Mouse (Mus musculus): ENCODE measurements around the gene Mrtfa. TPM values are rescaled to one million over a fixed set of nuclear protein-coding genes. Genes with fewer than 3 reads are reported as not detected.

Mrtfa gene
- polyA plus RNA-seq, 1 experiment from 2014 or later, result 21.8 TPM

DNA sequence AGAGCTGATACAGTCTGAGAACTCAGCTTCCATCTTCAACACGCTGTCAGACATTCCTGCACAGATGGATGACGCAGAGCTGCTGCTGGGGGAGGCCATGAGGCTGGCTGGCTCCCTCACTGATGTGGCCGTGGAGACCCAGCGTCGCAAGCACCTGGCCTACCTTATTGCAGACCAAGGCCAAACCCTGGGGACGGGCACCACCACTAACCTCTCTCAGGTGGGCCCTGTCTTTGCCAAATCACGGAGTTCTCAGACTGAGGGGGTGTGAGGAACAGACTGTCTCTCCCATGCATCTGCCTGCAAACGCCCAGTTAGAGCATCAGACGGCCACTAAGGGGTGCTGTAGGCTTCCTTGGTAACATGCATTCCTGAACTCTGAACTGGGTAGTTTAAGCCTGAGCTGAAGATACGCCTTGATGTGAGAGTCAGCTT, 181.9 kb downstream of the Mrtfa start:
- ATAC-seq (ENCODE audit: low FRiP score), result no peak

DNA sequence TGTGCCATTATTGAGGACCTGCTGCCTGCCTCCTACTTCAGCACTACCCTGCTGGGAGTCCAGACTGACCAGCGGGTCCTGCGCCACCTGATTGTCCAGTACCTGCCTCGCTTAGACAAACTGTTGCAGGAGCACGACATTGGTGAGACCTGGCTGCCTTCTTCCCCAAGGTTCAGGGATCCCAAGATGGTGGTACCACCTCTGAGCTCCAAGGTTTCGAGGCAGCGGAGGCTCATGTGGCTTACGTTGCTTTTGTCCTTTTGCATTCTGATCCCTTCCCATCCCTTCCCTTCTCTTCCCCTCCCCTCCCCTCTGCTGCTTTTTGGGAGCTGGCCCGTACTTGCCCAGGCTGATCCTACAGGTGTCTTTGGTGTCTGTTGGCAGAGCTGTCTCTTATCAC, 182.7 kb downstream of the Mrtfa start:
- H3K27ac ChIP-seq (ENCODE audit: low read depth, low read length), result no peak overlapping the region
- H3K4me2 ChIP-seq, result no peak overlapping the region
- H3K4me1 ChIP-seq (ENCODE audit: control insufficient read depth, insufficient read depth, low read length), result no peaks in the 10 kb centered on the region
- 87% methylated on average over 8 of the region's 8 CpGs for whole genome bisulfite sequencing
- H3K27me3 ChIP-seq (ENCODE audit: control insufficient read depth, insufficient read depth, low read length), result no peaks in the 10 kb centered on the region
- no peaks in the 10 kb centered on the region for H3K9me3 ChIP-seq (ENCODE audit: control insufficient read depth, low read length)
- ATAC-seq (ENCODE audit: low FRiP score) (no peak), DNase-seq (ENCODE audit: low spot score, missing footprints) (no peak)
- H3K9ac ChIP-seq (ENCODE audit: low read length), result no peak overlapping the region
- H3K36me3 ChIP-seq (ENCODE audit: control insufficient read depth, insufficient read depth, low read length), result peaks cover 2% of the 10 kb centered on the region; the same call in 1 of the 2 replicates
- no peak overlapping the region for H3K4me3 ChIP-seq (ENCODE audit: low read depth, low read length)

More for the DNA sequence above, 181.9 kb downstream of the Mrtfa start:
- H3K27me3 ChIP-seq (ENCODE audit: control insufficient read depth, insufficient read depth, low read length), result no peaks in the 10 kb centered on the region
- no peak overlapping the region for H3K27ac ChIP-seq (ENCODE audit: low read depth, low read length)
- no peak overlapping the region for H3K4me3 ChIP-seq (ENCODE audit: low read depth, low read length)
- H3K36me3 ChIP-seq (ENCODE audit: control insufficient read depth, insufficient read depth, low read length), result peaks cover 7% of the 10 kb centered on the region; the same call in 1 of the 2 replicates
- DNase-seq (ENCODE audit: low spot score, missing footprints), result no peak
- no peaks in the 10 kb centered on the region for H3K9me3 ChIP-seq (ENCODE audit: control insufficient read depth, low read length)
- H3K4me2 ChIP-seq, result no peak overlapping the region
- WGBS, result 61% methylated on average over 10 of the region's 10 CpGs
- no peak overlapping the region for H3K9ac ChIP-seq (ENCODE audit: low read length)
- H3K4me1 ChIP-seq (ENCODE audit: control insufficient read depth, insufficient read depth, low read length), result no peaks in the 10 kb centered on the region

DNA sequence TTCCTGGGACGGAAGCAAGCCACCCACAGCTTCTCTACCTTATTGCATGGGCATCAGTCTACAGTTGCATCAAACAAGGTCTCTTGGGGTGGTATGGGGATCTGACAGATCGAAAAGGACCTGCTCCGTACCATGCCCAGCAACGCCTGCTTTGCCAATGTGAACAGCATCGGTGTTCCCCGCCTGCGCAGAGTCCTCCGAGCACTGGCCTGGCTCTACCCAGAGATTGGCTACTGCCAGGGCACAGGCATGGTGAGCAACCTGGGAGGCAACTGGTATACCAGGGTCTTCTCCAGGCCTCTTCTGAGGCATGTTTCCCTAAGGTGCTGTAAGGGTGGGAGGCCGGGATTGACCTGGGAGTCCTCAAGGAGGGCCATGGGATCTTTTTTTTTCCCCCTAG, 183.2 kb downstream of the Mrtfa start:
- WGBS, result 98% methylated on average over 9 of the region's 9 CpGs
- no peak overlapping the region for H3K9ac ChIP-seq (ENCODE audit: low read length)
- no peaks in the 10 kb centered on the region for H3K4me1 ChIP-seq (ENCODE audit: control insufficient read depth, insufficient read depth, low read length)
- H3K27me3 ChIP-seq (ENCODE audit: control insufficient read depth, insufficient read depth, low read length), result no peaks in the 10 kb centered on the region
- H3K36me3 ChIP-seq (ENCODE audit: control insufficient read depth, insufficient read depth, low read length), result peaks cover 2% of the 10 kb centered on the region; the same call in 1 of the 2 replicates
- H3K4me2 ChIP-seq, result no peak overlapping the region
- H3K4me3 ChIP-seq (ENCODE audit: low read depth, low read length), result no peak overlapping the region
- DNase-seq (ENCODE audit: low spot score, missing footprints), result no peak
- H3K27ac ChIP-seq (ENCODE audit: low read depth, low read length), result no peak overlapping the region
- ATAC-seq (ENCODE audit: low FRiP score), result no peak
- no peaks in the 10 kb centered on the region for H3K9me3 ChIP-seq (ENCODE audit: control insufficient read depth, low read length)

DNA sequence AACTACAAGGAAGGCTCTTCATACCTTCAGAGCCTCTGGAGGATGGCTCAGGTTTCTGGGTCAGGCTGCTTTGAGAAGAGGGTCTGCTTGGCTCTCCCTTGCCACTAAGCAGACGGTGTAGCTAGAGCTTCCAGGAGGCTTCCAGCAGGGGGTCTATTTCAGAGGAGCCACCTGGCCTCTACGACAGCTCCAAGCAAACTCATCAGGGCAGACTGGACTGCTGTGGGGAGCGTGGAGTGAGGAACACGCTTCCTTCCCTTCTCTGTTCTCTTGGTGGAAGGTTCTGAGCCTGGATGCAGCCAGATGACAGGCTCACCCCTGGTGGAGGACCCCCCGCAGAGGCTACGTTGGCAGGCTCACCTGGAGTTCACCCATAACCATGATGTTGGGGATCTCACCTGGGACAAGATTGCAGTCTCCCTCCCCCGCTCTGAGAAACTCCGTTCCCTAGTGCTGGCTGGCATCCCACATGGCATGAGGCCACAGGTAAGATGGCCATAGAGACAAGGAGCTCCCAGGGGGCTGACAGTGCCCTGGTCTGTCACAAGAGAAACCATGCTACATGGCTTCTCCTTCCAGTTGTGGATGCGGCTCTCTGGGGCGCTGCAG, 184.3 kb downstream of the Mrtfa start:
- no peak for ATAC-seq (ENCODE audit: low FRiP score)
- H3K4me3 ChIP-seq (ENCODE audit: low read depth, low read length), result no peak overlapping the region
- 87% methylated on average over 10 of the region's 10 CpGs for WGBS
- no peak overlapping the region for H3K9ac ChIP-seq (ENCODE audit: low read length)
- H3K36me3 ChIP-seq (ENCODE audit: control insufficient read depth, insufficient read depth, low read length), result peaks cover 2% of the 10 kb centered on the region; the same call in 1 of the 2 replicates
- H3K27ac ChIP-seq (ENCODE audit: low read depth, low read length), result no peak overlapping the region
- no peak for DNase-seq (ENCODE audit: low spot score, missing footprints)
- H3K4me2 ChIP-seq, result no peak overlapping the region
- no peaks in the 10 kb centered on the region for H3K4me1 ChIP-seq (ENCODE audit: control insufficient read depth, insufficient read depth, low read length)
- no peaks in the 10 kb centered on the region for H3K27me3 ChIP-seq (ENCODE audit: control insufficient read depth, insufficient read depth, low read length)
- H3K9me3 ChIP-seq (ENCODE audit: control insufficient read depth, low read length), result no peaks in the 10 kb centered on the region

DNA sequence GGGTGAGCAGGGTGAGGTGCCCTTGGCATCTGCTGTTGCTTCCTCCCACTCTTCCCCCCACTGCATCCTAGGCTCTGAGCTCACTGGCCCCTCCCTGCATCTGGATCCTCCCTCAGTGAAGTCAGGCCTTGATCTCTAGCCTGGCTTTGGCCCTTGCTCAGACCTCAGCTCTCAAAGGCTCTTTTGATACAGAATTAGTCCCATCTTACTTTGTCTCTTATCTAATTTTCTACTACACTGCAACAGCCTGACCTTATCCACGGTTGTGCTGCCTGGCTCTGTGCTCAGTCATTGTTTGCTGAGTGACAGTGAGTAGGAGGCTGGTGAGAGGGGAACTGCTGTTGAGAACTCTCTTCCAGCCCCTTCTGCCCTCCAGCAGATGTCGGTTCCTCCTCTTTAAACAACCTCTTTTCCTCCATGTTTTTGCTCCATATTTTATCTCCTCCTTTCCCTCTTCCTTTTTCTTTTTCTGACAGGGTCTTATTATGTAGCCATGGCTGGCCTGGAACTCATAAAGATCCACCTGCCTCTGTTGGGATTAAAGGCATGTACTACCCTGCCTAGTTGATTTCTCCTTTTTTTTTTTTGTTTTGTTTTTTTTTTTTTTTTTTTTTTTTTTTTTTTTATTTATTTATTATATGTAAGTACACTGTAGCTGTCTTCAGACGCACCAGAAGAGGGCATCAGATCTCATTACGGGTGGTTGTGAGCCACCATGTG, 190.0 kb downstream of the Mrtfa start:
- Histone ChIP-seq H3K9me3 (ENCODE audit: control insufficient read depth, low read length) (no peaks in the 10 kb centered on the region), H3K36me3 (ENCODE audit: control insufficient read depth, insufficient read depth, low read length) (no peaks in the 10 kb centered on the region), H3K27me3 (ENCODE audit: control insufficient read depth, insufficient read depth, low read length) (no peaks in the 10 kb centered on the region), H3K27ac (ENCODE audit: low read depth, low read length) (no peak overlapping the region), H3K4me1 (ENCODE audit: control insufficient read depth, insufficient read depth, low read length) (no peaks in the 10 kb centered on the region), H3K9ac (ENCODE audit: low read length) (no peak overlapping the region), H3K4me3 (ENCODE audit: low read depth, low read length) (no peak overlapping the region), H3K4me2 (no peak overlapping the region)
- WGBS, result 48% methylated on average over 2 of the region's 4 CpGs
- ATAC-seq (ENCODE audit: low FRiP score) (no peak), DNase-seq (ENCODE audit: low spot score, missing footprints) (no peak)

DNA sequence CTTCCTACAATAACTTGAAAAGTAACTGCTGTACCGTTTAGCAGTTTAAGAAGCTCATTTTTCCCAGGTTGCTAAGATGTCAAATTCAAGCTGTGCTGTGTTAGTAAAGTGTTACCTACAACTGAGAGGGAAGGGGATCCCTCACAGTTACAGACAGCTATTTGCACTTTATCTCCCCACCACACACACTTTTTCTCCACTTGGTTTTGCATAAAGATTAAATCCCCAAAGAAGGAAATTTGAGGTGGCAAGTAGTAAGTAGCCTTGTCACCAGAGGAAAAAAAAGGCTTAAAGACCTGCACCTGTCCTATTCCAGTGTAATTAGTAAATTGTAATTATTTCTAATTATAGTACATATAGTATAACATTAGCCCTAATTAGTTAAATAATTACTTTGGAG, 193.5 kb downstream of the Mrtfa start:
- H3K36me3 ChIP-seq (ENCODE audit: control insufficient read depth, insufficient read depth, low read length), result no peaks in the 10 kb centered on the region
- H3K9ac ChIP-seq (ENCODE audit: low read length), result no peak overlapping the region
- H3K4me2 ChIP-seq, result no peak overlapping the region
- WGBS, result 71% methylated on average over 1 of the region's 1 CpGs
- no peak overlapping the region for H3K4me3 ChIP-seq (ENCODE audit: low read depth, low read length)
- DNase-seq (ENCODE audit: low spot score, missing footprints) (no peak), ATAC-seq (ENCODE audit: low FRiP score) (no peak)
- no peaks in the 10 kb centered on the region for H3K27me3 ChIP-seq (ENCODE audit: control insufficient read depth, insufficient read depth, low read length)
- H3K9me3 ChIP-seq (ENCODE audit: control insufficient read depth, low read length), result no peaks in the 10 kb centered on the region
- no peaks in the 10 kb centered on the region for H3K4me1 ChIP-seq (ENCODE audit: control insufficient read depth, insufficient read depth, low read length)
- H3K27ac ChIP-seq (ENCODE audit: low read depth, low read length), result no peak overlapping the region

DNA sequence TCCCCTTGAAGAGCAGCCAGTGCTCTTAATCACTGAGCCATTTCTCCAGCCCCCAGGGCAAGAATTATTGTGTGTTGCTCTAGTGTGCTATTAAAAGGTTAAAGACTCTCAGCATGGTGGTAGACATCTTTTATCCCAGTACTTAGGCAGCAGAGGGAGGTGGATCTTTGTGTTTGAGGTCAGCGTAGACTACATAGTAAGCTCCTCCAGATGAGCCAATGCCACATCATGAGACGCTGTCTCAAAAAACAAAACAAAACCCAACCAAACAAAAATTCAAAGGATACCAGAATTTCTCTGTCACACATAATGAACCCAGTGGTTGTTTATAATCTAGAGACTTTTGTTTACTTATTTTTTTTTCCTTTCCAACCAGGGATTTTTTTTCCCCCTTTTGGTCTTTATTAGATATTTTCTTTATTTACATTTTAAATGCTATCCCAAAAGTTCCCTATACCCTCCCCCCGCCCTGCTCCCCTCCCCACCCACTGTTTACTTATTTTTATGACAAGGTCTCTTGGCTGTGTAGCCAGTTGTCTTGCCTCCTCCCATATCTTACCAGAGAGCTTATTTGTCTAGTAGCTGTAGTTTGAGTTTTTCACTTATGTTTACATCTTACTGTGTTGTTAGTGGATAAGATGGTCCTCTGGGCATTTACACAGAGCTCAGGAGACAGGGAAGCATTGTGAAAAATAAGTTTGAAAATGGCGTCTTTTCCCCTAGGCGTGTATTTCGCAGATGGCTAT, 194.3 kb downstream of the Mrtfa start:
- WGBS, result 78% methylated on average over 6 of the region's 6 CpGs
- DNase-seq (ENCODE audit: low spot score, missing footprints), result no peak

DNA sequence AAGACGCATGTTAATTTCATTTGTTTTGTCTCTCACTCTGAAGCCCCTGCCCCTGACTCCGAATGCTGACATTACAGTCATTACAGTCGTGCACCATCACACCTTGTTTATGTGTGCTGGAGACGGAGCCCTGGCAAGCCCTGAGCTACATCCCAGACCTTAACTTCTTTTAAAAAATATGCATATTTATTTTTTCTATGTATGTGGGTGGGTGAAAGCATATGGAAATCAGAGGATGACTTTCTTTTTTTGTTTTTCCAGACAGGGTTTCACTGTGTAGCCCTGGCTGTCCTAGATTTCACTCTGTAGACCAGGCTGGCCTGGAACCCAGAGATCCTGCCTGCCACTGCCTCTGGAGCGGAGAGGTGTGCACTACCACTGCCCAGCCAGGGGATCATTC, 195.6 kb downstream of the Mrtfa start:
- Histone ChIP-seq H3K9ac (ENCODE audit: low read length) (no peak overlapping the region), H3K27me3 (ENCODE audit: control insufficient read depth, insufficient read depth, low read length) (no peaks in the 10 kb centered on the region), H3K4me3 (ENCODE audit: low read depth, low read length) (no peak overlapping the region), H3K36me3 (ENCODE audit: control insufficient read depth, insufficient read depth, low read length) (no peaks in the 10 kb centered on the region), H3K27ac (ENCODE audit: low read depth, low read length) (no peak overlapping the region), H3K4me2 (no peak overlapping the region), H3K9me3 (ENCODE audit: control insufficient read depth, low read length) (no peaks in the 10 kb centered on the region), H3K4me1 (ENCODE audit: control insufficient read depth, insufficient read depth, low read length) (no peaks in the 10 kb centered on the region)
- no peak for DNase-seq (ENCODE audit: low spot score, missing footprints)
- no peak for ATAC-seq (ENCODE audit: low FRiP score)
- WGBS, result 88% methylated on average over 5 of the region's 5 CpGs

More for the DNA sequence above, 194.3 kb downstream of the Mrtfa start:
- Histone ChIP-seq H3K36me3 (ENCODE audit: control insufficient read depth, insufficient read depth, low read length) (no peaks in the 10 kb centered on the region), H3K4me1 (ENCODE audit: control insufficient read depth, insufficient read depth, low read length) (no peaks in the 10 kb centered on the region), H3K4me3 (ENCODE audit: low read depth, low read length) (no peak overlapping the region), H3K27me3 (ENCODE audit: control insufficient read depth, insufficient read depth, low read length) (no peaks in the 10 kb centered on the region), H3K9me3 (ENCODE audit: control insufficient read depth, low read length) (no peaks in the 10 kb centered on the region), H3K27ac (ENCODE audit: low read depth, low read length) (no peak overlapping the region), H3K4me2 (no peak overlapping the region), H3K9ac (ENCODE audit: low read length) (no peak overlapping the region)
- no peak for ATAC-seq (ENCODE audit: low FRiP score)

DNA sequence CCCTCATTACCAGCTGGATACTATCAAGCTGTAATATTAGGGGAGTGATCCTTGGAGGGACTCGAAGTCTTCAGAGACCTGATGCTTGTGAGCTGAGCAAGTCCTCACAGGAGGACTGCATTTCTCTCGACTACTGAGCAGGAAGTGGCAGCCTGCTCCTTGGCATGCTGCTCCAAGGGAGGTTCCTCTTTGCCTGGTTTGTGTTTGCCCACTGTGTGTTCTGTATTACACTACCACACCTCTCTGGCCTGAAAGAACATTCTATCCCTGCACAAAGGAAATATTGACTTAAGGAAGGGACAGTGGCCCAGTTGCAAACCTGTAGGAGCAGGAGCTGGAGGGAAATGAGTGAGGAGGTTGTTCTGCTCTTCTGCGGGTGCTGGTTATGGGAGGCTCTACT, 200.8 kb downstream of the Mrtfa start:
- Histone ChIP-seq H3K9me3 (ENCODE audit: control insufficient read depth, low read length) (no peaks in the 10 kb centered on the region), H3K27me3 (ENCODE audit: control insufficient read depth, insufficient read depth, low read length) (no peaks in the 10 kb centered on the region), H3K9ac (ENCODE audit: low read length) (no peak overlapping the region), H3K27ac (ENCODE audit: low read depth, low read length) (no peak overlapping the region), H3K4me2 (no peak overlapping the region), H3K4me1 (ENCODE audit: control insufficient read depth, insufficient read depth, low read length) (no peaks in the 10 kb centered on the region), H3K4me3 (ENCODE audit: low read depth, low read length) (no peak overlapping the region), H3K36me3 (ENCODE audit: control insufficient read depth, insufficient read depth, low read length) (no peaks in the 10 kb centered on the region)
- no peak for ATAC-seq (ENCODE audit: low FRiP score)
- 76% methylated on average over 3 of the region's 3 CpGs for WGBS
- DNase-seq (ENCODE audit: low spot score, missing footprints), result no peak
